ENCODE assay signal across 8 mouse cellular contexts in the genomic region with DNA sequence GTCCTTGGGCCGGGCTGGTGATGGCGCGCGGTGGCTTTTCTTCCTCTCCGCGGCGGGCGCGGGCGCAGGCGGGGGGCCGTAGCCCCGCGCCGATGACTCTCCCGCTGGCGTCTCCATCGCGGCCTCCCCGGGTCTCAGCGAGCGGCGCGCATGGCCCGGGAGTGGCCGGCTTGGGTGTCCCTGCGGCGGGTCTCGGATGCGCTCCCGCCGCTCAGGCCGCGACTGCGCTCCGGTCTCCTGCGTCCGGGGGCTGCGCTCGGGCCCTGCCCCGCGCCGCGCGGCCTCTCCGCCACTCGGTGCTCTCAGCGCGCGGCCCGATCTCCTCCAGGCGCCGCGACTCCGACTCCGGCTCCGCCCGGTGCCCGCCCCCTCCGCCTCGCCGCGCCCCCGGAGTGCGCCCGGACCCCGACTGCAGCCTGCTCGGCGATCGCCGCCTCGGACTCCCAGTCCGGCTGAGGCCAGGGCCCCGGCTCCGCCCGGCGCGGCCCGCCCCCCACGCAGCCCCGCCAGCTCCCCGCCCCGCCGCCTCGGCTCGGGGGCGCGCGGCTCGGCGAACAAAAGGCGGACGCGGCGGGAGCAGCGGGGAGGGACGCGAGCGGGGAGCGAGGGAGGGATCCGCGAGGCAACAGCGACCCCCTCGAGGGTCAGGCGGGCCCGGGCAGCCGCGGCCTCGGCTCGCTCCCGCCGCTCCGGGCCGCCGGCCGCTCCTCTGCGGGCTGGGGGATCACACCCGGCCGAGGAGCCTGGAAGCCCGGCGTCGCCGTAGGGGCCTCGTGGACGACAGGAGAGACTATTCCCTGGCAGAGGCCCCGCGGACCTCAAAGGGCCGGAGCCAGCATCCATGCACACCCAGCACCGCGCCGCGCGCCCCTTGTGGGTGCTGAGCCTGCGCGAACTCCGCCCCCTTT. TPM values are rescaled to one million over a fixed set of nuclear protein-coding genes. Genes with fewer than 3 reads are reported as not detected.
DNase-seq lines count a peak whose midpoint lies in the region; ATAC-seq lines count a peak whose summit lies in the region.

Gene Soga1, minus strand, starts transcription at position 462 of the 908 bp plus-strand sequence.

- H3K9me3 ChIP-seq in lung, embryonic 15.5 days: no peaks in the 10 kb centered on the region

- intact Hi-C loops in heart, postnatal 36 days (cut with DNase I): loop anchor here (2.0 kb wide), 2 partner anchors 36 to 48 kb away; no protein-coding TSS in a partner anchor

- peak within 1 kb of the TSS; percentile 96 for H3K27ac ChIP-seq in lung, embryonic 15.5 days

- peak within 1 kb of the TSS; percentile 90 for H3K4me3 ChIP-seq in lung, embryonic 15.5 days

- peak within 1 kb of the TSS; percentile 79 for H3K4me2 ChIP-seq in lung, embryonic 15.5 days

- DNase-seq in ES-CJ7 (ENCODE audit: low read depth, low spot score): peak; percentile 69
- peak; percentile 86 to 90 for DNase-seq in cerebellum, adult 18-20 months
- peak; percentile 87 for DNase-seq in forelimb bud, embryonic 11.5 days (ENCODE audit: low read depth, low spot score)
- peak; percentile 90 to 91 for DNase-seq in heart, postnatal 36 days
- peak; percentile 89 for DNase-seq in layer of hippocampus, adult 9-11 months
- DNase-seq in ovary, postnatal 36 days (ENCODE audit: low spot score): peak; percentile 92
- DNase-seq in thymus, postnatal 4 days: peak; percentile 78

- WGBS in lung, embryonic 15.5 days: under 1% methylated on average over 109 of the region's 136 CpGs

- peak within 1 kb of the TSS; percentile 97 for H3K9ac ChIP-seq in lung, embryonic 15.5 days

- no peaks in the 10 kb centered on the region for H3K27me3 ChIP-seq in lung, embryonic 15.5 days

- H3K36me3 ChIP-seq in lung, embryonic 15.5 days: no peaks in the 10 kb centered on the region

- ATAC-seq in lung, embryonic 15.5 days (ENCODE audit: borderline replicate concordance, extremely low read depth, low FRiP score, low TSS enrichment): peak; percentile 88

- H3K4me1 ChIP-seq in lung, embryonic 15.5 days: peaks cover 45% of the 10 kb centered on the region

RNA-seq across cellular contexts. Expression of gene Soga1, which starts in this region (rescaled TPM):
- total RNA-seq in heart, postnatal 36 days (2021): 10 to 100 TPM; 11.5 to 13.4 TPM
- 4.1 and 5.1 TPM in 2 replicates for polyA plus RNA-seq in lung, embryonic 15.5 days (2015; fragmentation: Nextera tagmentation; extraction: Ambion mirVana)

Comparison
In these comparisons a context has a peak if more than half of its experiments do, and no peak if none do; other contexts are left out.
1. Peak in every context shown above with its lines: DNase-seq, ATAC-seq, H3K4me3 ChIP-seq and H3K27ac ChIP-seq.